Mouse (Mus musculus) small intestine, adult 2 months (tissue): ENCODE measurements around the gene Gm266. TPM values are rescaled to one million over a fixed set of nuclear protein-coding genes. Genes with fewer than 3 reads are reported as not detected.

ENCODE experiments used
- H3K27ac ChIP-seq: fragments of 200-500 bp; 2 replicates; pipeline ENCODE4 v1.5.1; 2012; ENCODE audit warnings: low read depth, low read length, control low read depth, inconsistent platforms; ENCODE audit not compliant: insufficient read depth
- H3K27me3 ChIP-seq: fragments of 200-500 bp; 2 replicates; pipeline ENCODE4 v1.6.1; 2012; ENCODE audit warnings: mild to moderate bottlenecking, moderate library complexity, low read length, inconsistent platforms; ENCODE audit not compliant: control insufficient read depth, insufficient read depth
- H3K36me3 ChIP-seq: fragments of 200-500 bp; 2 replicates; pipeline ENCODE4 v1.6.1; 2012; ENCODE audit warnings: mild to moderate bottlenecking, low read length, control low read depth, inconsistent platforms; ENCODE audit not compliant: control insufficient read depth, insufficient read depth
- H3K4me1 ChIP-seq: fragments of 200-500 bp; 2 replicates; pipeline ENCODE4 v1.6.1; 2012; ENCODE audit warnings: low read length, inconsistent platforms, mixed read lengths; ENCODE audit not compliant: control insufficient read depth, insufficient read depth, insufficient read length
- H3K4me3 ChIP-seq: fragments of 200-500 bp; 2 replicates; pipeline ENCODE4 v1.5.1; 2012; ENCODE audit warnings: low read depth, mild to moderate bottlenecking, control low read depth, inconsistent platforms, low read length, moderate library complexity
- CTCF ChIP-seq: fragments of 200-500 bp; IDR thresholded peaks from 2 replicates; pipeline ENCODE4 v1.5.1; 2012; ENCODE audit warnings: low read depth, mild to moderate bottlenecking, control low read depth, inconsistent platforms, low read length, moderate library complexity, mixed read lengths; ENCODE audit not compliant: insufficient replicate concordance, insufficient read length; ENCODE audit errors: extremely low read depth
- POLR2A ChIP-seq: fragments of 200-500 bp; IDR thresholded peaks from 2 replicates; pipeline ENCODE4 v1.6.1; 2012; ENCODE audit warnings: low read depth, mild to moderate bottlenecking, control low read depth, inconsistent platforms, low read length, moderate library complexity
- WGBS: fragments of 180-500 bp; shearing (Covaris S2); methylation state at CpG from one replicate; pipeline ENCODE4 v1.1.7; 2018; 5-methylcytosine and 5-hydroxymethylcytosine counted together
- polyA plus RNA-seq: library from polyadenylated mRNA; depleted of rRNA; stranded (reverse); fragments of >200 nt; gene quantifications from 2 replicates; pipeline ENCODE4 v1.2.3, GENCODE M21; 2012

Gm266 gene
- polyA plus RNA-seq, 1 experiment, result 0.53 TPM

DNA sequence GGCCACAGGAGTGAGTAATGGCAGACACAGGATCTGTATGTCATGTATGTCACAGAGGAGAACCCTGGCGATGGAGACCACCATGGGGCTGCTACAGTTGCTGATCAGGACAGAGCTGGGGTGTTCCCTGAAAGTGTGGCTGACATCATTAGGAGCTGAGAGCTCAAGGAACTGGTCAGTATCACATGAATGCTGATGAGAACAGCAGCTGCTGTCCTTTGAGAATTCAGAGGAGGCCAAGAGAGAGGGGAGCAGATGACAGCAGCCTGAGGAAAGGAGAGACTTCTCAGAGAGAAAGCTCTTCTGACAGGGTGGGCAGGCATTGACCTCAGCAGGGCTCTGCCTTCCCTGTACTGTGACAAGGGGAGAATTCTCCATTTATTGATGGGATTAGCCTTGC, 27.9 kb downstream of the Gm266 start:
- 93% methylated on average over 1 of the region's 1 CpGs for WGBS

DNA sequence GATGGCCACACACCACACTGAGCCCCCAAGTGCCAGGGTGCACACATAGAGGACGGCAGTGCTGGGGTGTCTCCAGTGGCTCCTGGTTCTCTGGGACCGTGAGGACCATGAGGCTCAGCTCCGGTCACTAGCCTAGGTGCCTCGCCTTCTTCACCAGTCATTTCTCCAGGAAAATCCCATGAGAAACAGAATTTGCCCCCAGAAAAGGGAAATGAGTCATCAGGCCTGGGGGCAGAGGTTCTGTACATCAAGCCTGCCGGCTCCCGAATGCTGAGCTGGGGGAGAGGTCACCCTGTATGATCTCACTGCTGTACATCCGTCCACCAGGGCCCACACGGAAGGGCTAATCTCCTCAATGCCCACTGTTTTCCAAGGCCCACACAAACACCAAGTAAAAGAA, 29.8 kb downstream of the Gm266 start:
- no peak overlapping the region for H3K27ac ChIP-seq
- no peak overlapping the region for H3K4me3 ChIP-seq
- H3K4me1 ChIP-seq, result peaks cover 3% of the 10 kb centered on the region; the same call in 1 of the 2 replicates
- 48% methylated on average over 8 of the region's 8 CpGs for WGBS
- TF ChIP-seq POLR2A (no peak), CTCF (no peak)
- 0 out of 2 replicates have a peak, but pooled peaks cover 2% of the 10 kb centered on the region for H3K36me3 ChIP-seq
- H3K27me3 ChIP-seq, result 0 out of 2 replicates have a peak, but pooled peaks cover 1% of the 10 kb centered on the region

More for the DNA sequence above, 27.9 kb downstream of the Gm266 start:
- Histone ChIP-seq H3K36me3 (0 out of 2 replicates have a peak, but pooled peaks cover 2% of the 10 kb centered on the region), H3K4me1 (peaks cover 3% of the 10 kb centered on the region; the same call in 1 of the 2 replicates), H3K4me3 (no peak overlapping the region), H3K27me3 (no peaks in the 10 kb centered on the region), H3K27ac (no peak overlapping the region)
- TF ChIP-seq POLR2A (no peak), CTCF (no peak)

DNA sequence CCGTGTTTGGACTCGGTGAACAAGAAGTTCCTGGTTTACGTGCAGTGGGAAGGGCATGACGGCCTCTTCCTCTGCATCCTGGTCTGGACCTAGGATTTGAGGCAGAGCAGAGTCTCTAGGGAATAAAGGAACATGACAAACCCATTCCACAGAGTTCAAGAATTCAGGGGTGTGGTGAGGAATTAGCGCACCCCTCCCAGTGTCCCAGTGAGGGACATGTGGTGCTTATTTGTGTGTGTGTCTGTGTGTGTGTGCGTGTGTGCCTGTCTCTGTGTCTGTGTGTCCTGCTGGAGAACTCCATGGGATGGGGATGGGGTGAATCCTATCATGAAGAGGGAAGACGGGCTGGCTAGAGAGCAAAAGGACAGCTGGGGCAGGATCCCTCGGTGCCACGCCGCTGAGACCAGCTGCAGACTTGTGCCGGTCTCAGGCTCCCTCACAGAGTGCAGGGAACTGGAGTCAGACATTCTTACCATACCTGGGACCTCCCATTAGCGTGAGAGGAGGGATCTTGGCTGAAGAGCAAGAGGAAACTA, 30.2 kb downstream of the Gm266 start:
- Histone ChIP-seq H3K4me3 (no peak overlapping the region), H3K4me1 (peaks cover 7% of the 10 kb centered on the region; the same call in 1 of the 2 replicates), H3K36me3 (0 out of 2 replicates have a peak, but pooled peaks cover 2% of the 10 kb centered on the region), H3K27ac (no peak overlapping the region), H3K27me3 (0 out of 2 replicates have a peak, but pooled peaks cover 6% of the 10 kb centered on the region)
- 51% methylated on average over 12 of the region's 12 CpGs for WGBS
- TF ChIP-seq POLR2A, result no peak
- TF ChIP-seq CTCF, result no peak

DNA sequence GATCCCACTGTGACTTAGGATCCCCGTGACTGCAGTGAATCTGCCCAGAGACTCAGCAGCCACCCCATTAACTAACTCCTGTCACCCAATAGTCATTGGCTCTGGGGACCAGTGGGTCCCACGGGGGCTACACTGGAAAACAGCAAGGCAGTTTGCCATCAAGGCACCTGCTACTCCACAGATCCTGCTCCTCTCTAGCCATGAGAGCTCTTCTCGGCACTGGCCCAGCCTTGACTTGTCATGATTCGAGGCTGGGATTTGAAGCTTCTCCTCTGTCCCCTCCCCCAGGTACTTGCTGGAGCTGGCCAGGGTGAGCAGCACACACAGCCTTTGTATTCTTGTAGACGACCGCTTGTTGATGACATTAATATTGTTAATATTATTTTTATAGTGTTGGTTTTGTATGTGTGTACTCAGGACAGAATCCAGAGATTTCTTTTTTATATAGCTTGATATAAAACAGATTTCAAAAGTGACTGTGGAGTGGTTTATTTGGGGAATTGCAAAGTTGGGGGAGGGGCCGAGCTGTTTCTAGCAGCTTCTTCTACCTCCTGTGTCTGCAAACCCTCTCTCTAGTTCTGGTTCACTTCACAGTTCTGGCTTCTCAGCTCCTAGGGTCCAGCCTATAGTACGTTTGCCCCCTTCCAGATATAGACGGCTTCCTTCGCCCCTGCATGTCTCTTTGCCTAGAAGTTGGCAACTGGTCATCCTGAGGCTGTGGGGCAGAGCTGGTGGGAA, 30.9 kb downstream of the Gm266 start:
- Histone ChIP-seq H3K4me1 (peaks cover 13% of the 10 kb centered on the region), H3K36me3 (0 out of 2 replicates have a peak, but pooled peaks cover 2% of the 10 kb centered on the region), H3K27me3 (0 out of 2 replicates have a peak, but pooled peaks cover 7% of the 10 kb centered on the region), H3K4me3 (no peak overlapping the region), H3K27ac (no peak overlapping the region)
- TF ChIP-seq CTCF, result no peak
- no peak for TF ChIP-seq POLR2A
- 64% methylated on average over 10 of the region's 10 CpGs for WGBS

DNA sequence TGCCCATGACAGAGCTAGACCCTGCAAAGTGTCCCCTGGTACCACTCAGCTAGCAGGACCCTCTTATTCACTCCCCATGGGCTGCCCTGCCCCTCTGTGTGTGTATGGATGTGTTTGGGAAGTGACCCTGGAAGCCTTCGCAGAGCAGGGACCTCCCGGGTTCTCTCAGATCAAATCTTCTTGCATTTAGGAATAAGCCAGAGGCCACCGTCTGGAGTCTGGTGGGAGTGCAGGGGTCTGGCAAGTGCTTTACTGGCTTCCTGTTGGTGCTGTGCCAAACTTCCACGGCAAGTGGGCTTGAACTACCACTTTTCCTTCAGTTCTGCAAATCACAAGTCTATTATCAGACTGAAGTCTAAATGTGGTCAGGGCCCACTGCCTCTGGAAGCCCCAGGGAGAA, 31.6 kb downstream of the Gm266 start:
- no peak for TF ChIP-seq POLR2A
- TF ChIP-seq CTCF, result no peak
- Histone ChIP-seq H3K36me3 (0 out of 2 replicates have a peak, but pooled peaks cover 2% of the 10 kb centered on the region), H3K4me3 (no peak overlapping the region), H3K27ac (no peak overlapping the region), H3K27me3 (0 out of 2 replicates have a peak, but pooled peaks cover 7% of the 10 kb centered on the region), H3K4me1 (peaks cover 18% of the 10 kb centered on the region)
- 47% methylated on average over 4 of the region's 4 CpGs for WGBS

DNA sequence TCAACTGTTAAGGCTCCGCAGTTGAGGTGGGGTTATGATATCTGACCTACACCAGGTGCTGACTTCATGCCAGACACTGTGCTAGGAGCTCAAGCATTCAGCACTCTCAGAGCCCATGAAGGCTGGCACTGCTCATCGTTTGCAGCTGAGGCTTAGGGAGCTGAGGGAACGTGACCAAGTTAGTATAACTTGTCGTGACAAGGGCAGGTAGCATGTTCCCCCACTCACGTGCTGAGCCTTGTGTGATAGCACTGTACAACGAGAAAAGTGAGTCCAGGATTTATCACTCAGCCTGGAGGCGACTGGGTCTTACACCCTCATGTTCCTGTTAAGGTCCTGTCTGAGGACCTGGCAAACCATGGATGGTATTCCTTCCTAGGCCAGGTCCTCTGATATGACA, 34.1 kb downstream of the Gm266 start:
- 82% methylated on average over 7 of the region's 7 CpGs for whole genome bisulfite sequencing
- no peak for TF ChIP-seq CTCF
- TF ChIP-seq POLR2A, result no peak
- Histone ChIP-seq H3K36me3 (0 out of 2 replicates have a peak, but pooled peaks cover 2% of the 10 kb centered on the region), H3K4me1 (peaks cover 31% of the 10 kb centered on the region), H3K27me3 (peaks cover 24% of the 10 kb centered on the region), H3K4me3 (no peak overlapping the region), H3K27ac (no peak overlapping the region)

DNA sequence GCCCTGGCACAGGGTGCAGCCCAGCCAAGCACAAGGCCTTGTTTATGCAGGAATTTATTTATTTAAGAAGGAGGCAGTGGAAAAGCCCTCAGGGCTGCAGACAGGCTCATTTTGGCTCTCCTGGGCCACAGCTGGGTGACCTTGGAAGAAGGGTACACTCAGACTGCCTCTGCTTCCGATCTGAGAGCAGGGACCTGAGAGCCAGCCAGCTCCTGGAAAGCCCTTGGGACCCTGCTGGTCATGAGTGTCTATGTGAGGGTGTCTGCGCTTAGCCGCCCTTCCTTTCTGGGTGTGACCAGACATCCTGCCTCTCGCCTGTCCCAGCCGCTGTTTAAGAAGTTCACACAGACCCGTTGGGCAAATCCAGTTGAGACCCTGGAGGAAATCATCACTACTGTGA, 35.3 kb downstream of the Gm266 start:
- Histone ChIP-seq H3K4me3 (0 out of 2 replicates have a peak overlapping the region, but pooled peaks have one; percentile 2), H3K27ac (no peak overlapping the region), H3K27me3 (peaks cover 35% of the 10 kb centered on the region), H3K36me3 (0 out of 2 replicates have a peak, but pooled peaks cover 2% of the 10 kb centered on the region), H3K4me1 (peaks cover 36% of the 10 kb centered on the region)
- WGBS, result 49% methylated on average over 6 of the region's 6 CpGs
- TF ChIP-seq CTCF (no peak), POLR2A (no peak)
